Mouse (Mus musculus) olfactory bulb, adult 2 months (tissue): ENCODE measurements around the gene Apoe.

Experiments
- CTCF ChIP-seq: fragments of 200-500 bp; IDR thresholded peaks from 2 replicates; pipeline ENCODE4 v1.5.1; 2012; ENCODE audit warnings: low read depth, mild to moderate bottlenecking, low read length, moderate library complexity; ENCODE audit not compliant: insufficient read depth
- POLR2A ChIP-seq: fragments of 200-500 bp; IDR thresholded peaks from 2 replicates; pipeline ENCODE4 v1.6.1; 2012; ENCODE audit warnings: mild to moderate bottlenecking, low read depth, low read length, moderate library complexity; ENCODE audit not compliant: insufficient read depth

DNA sequence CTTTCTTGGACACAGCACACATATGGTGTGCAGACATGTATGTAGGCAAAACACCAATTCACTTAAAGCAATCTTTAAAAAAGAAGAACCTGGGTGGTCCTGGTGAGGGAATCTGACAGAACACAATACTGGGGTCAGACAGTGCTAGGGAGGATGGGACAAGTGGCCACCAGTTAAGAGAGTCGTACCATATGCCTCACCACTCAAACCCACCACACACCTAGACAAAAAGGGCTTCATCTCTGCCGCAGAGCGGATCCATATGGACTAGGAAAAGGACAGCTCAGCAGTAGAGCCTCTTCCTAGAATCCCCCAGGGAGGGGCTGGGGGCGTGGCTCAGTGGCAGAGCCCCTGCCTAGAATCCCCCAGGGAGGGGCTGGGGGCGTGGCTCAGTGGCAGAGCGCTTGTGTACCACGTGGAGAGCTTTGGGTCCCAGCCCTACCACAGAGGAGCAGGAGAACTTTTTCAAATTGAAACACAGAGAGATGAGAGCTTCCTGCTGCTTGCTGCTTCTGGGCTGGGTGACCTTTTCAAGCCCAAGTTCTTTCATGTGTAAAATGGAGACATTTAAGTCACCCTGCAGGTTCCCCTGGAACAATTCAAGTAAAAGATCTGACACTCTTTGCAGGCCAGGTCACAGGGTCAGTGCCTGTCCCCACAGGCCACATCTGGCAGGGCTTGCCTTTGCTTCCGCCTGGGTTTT is 42.5 kb upstream of the Apoe start:
- TF ChIP-seq POLR2A (no peak), CTCF (no peak)
